Mouse (Mus musculus) intestine, postnatal 0 days (tissue): ENCODE measurements around the gene Mybl2. TPM values are rescaled to one million over a fixed set of nuclear protein-coding genes. Genes with fewer than 3 reads are reported as not detected.
A peak's percentile ranks its signal among the peaks of the same experiment; 100 is the strongest.

Experiments
- ATAC-seq: fragments of 200-750 bp; cut with Nextera tagmentation; 2 replicates; pipeline ENCODE4 v1.8.0; 2017; ENCODE audit warnings: mild to moderate bottlenecking, moderate TSS enrichment, moderate library complexity
- H3K27ac ChIP-seq: fragments of 300-500 bp; sonication (generic); 2 replicates; pipeline ENCODE4 v1.5.1; 2014; ENCODE audit warnings: mild to moderate bottlenecking, low read depth, low read length, moderate library complexity
- H3K27me3 ChIP-seq: fragments of 300-500 bp; sonication (generic); replicated peaks from 2 replicates; pipeline ENCODE4 v1.6.1; 2014; ENCODE audit warnings: low read length, mixed read lengths; ENCODE audit not compliant: control insufficient read depth, insufficient read depth
- H3K36me3 ChIP-seq: fragments of 300-500 bp; sonication (generic); 2 replicates; pipeline ENCODE4 v1.6.1; 2014; ENCODE audit warnings: mild to moderate bottlenecking, moderate library complexity; ENCODE audit not compliant: control insufficient read depth, insufficient read depth
- H3K4me1 ChIP-seq: fragments of 300-500 bp; sonication (generic); replicated peaks from 2 replicates; pipeline ENCODE4 v1.6.1; 2014; ENCODE audit warnings: antibody characterized with exemption, low read length, mixed read lengths; ENCODE audit not compliant: control insufficient read depth, insufficient read depth
- H3K4me2 ChIP-seq: fragments of 300-500 bp; sonication (generic); replicated peaks from 2 replicates; pipeline ENCODE4 v1.6.1; 2014; ENCODE audit warnings: low read depth, mild to moderate bottlenecking, moderate library complexity
- H3K4me3 ChIP-seq: fragments of 300-500 bp; sonication (generic); 2 replicates; pipeline ENCODE4 v1.5.1; 2014; ENCODE audit warnings: low read depth, low read length
- H3K9ac ChIP-seq: fragments of 300-500 bp; sonication (generic); 2 replicates; pipeline ENCODE4 v1.6.1; 2014; ENCODE audit warnings: mild to moderate bottlenecking, low read depth, low read length
- H3K9me3 ChIP-seq: fragments of 300-500 bp; sonication (generic); 2 replicates; pipeline ENCODE4 v1.6.1; 2016; ENCODE audit warnings: mixed run types; ENCODE audit not compliant: control insufficient read depth
- CTCF ChIP-seq: sonication (generic); IDR thresholded peaks from 2 replicates; pipeline ENCODE4 v1.5.1; 2016; ENCODE audit warnings: low read depth, mild to moderate bottlenecking, control low read depth, antibody characterized with exemption, moderate library complexity
- WGBS: fragments of 180-500 bp; shearing (Covaris S2); extraction: QIAGEN DNeasy Blood & Tissue Kit; methylation state at CpG from one replicate; pipeline ENCODE4 v1.1.7; 2014; 5-methylcytosine and 5-hydroxymethylcytosine counted together
- polyA plus RNA-seq: library from polyadenylated mRNA; unstranded; fragments of >200 nt; fragmentation: Nextera tagmentation; extraction: Ambion mirVana; gene quantifications from 2 replicates; pipeline ENCODE4 v1.2.1, GENCODE M21; 2015

Mybl2 gene
- polyA plus RNA-seq, 1 experiment from 2014 or later, result 5.1 TPM

DNA sequence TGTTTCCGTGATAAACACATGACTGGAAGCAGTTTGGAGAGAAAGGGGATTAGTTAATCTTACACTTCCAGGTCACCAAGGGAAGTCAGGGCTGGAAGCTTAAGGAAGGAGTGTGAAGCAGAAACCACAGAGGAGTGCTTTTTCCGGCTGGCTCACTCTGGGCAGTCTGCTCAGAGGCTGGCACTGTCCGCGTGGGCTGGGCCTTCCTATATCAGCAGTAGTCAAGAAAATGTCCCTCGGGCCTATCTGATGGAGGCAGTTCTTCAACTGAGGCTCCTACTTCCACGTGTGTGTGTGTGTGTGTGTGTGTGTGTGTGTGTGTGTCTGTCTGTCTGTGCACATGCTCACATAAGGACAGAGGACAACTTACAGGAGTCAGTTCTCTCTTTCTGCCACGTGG, 14.5 kb upstream of the Mybl2 start:
- H3K9me3 ChIP-seq, result no peaks in the 10 kb centered on the region
- H3K4me1 ChIP-seq, result no peaks in the 10 kb centered on the region
- H3K4me3 ChIP-seq, result no peak overlapping the region
- no peaks in the 10 kb centered on the region for H3K27me3 ChIP-seq
- WGBS, result 87% methylated on average over 7 of the region's 7 CpGs
- H3K36me3 ChIP-seq, result peaks cover 79% of the 10 kb centered on the region
- no peak for ATAC-seq
- TF ChIP-seq CTCF, result no peak
- H3K9ac ChIP-seq, result no peak overlapping the region
- H3K27ac ChIP-seq, result no peak overlapping the region
- no peak overlapping the region for H3K4me2 ChIP-seq

DNA sequence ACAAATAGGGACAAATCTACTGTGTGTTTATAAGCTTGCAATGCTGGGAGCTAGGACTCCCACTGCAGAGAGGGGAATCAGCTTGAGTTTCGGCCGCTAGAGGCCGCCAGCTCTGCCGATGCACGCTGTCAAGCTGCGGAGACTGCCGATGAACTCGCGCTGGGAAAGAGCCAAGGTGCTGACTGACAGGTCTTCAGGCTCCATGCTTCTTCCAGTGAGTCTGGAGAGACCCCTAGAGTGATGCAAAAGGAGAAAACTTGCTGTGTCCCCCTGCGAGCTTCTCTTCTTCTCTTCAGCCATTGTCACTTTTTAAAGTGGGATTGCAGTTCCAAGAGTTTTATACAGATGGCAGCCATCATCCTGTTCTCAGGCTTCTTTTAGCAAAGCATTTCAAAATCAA, 6.4 kb upstream of the Mybl2 start:
- peak; percentile 95 for TF ChIP-seq CTCF
- H3K9me3 ChIP-seq, result no peaks in the 10 kb centered on the region
- H3K9ac ChIP-seq, result no peak overlapping the region
- WGBS, result 1% methylated on average over 10 of the region's 10 CpGs
- H3K36me3 ChIP-seq, result peaks cover 34% of the 10 kb centered on the region
- H3K27ac ChIP-seq, result no peak overlapping the region
- H3K4me1 ChIP-seq, result no peaks in the 10 kb centered on the region
- no peak overlapping the region for H3K4me3 ChIP-seq
- no peaks in the 10 kb centered on the region for H3K27me3 ChIP-seq
- peak overlapping the region; percentile 57 for H3K4me2 ChIP-seq
- ATAC-seq, result peak; percentile 42; the same call in 1 of the 2 replicates

DNA sequence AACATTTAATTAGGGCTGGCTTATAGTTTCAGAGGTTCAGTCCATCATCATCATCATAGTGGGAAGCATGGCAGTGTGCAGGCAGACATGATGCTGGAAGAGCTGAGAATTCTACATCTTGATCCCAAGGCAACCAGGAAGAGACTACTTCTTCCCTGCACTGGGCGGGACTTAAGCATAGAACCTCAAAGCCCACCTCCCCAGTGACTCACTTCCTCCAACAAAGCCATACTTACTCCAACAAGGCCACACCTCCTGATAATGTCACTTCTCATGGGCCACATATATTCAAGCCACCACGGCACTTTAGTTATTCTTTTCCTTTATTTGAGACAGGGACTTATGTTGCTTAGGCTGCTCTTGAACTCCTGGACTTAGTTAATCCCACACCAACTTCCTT, 5.4 kb upstream of the Mybl2 start:
- no peak overlapping the region for H3K4me2 ChIP-seq
- H3K9me3 ChIP-seq, result no peaks in the 10 kb centered on the region
- peaks cover 26% of the 10 kb centered on the region for H3K36me3 ChIP-seq
- no peak overlapping the region for H3K27ac ChIP-seq
- no peak overlapping the region for H3K9ac ChIP-seq
- ATAC-seq, result no peak
- no peak overlapping the region for H3K4me3 ChIP-seq
- no peaks in the 10 kb centered on the region for H3K4me1 ChIP-seq
- H3K27me3 ChIP-seq, result no peaks in the 10 kb centered on the region
- WGBS, result 94% methylated on average over 2 of the region's 2 CpGs
- TF ChIP-seq CTCF, result no peak

DNA sequence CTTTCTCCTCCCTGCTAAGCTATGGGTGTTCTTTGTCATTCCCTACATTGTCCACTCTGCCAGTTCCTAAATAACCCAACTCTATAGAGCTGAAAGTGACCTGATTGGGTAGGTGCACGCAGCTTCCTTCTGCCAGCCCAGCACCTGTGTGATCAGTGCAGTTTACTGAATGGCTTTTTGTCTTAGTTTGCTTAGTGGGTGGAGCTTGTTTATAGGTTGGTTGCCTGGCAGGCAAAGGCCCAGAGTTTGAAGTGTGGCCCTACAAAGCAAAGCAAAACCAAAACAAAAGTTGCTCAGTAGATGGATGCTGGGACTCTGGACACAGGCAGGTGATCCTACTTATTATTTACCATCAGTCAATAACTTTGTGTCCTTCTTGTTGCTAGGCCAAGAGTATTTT, 2.8 kb upstream of the Mybl2 start:
- no peak overlapping the region for H3K27ac ChIP-seq
- TF ChIP-seq CTCF, result no peak
- no peaks in the 10 kb centered on the region for H3K4me1 ChIP-seq
- ATAC-seq, result peak; percentile 25; the same call in 1 of the 2 replicates
- no peak overlapping the region for H3K4me2 ChIP-seq
- H3K27me3 ChIP-seq, result no peaks in the 10 kb centered on the region
- no peaks in the 10 kb centered on the region for H3K9me3 ChIP-seq
- H3K9ac ChIP-seq, result no peak overlapping the region
- H3K36me3 ChIP-seq, result peaks cover 5% of the 10 kb centered on the region
- no peak overlapping the region for H3K4me3 ChIP-seq
- 30% methylated on average over 1 of the region's 1 CpGs for WGBS

DNA sequence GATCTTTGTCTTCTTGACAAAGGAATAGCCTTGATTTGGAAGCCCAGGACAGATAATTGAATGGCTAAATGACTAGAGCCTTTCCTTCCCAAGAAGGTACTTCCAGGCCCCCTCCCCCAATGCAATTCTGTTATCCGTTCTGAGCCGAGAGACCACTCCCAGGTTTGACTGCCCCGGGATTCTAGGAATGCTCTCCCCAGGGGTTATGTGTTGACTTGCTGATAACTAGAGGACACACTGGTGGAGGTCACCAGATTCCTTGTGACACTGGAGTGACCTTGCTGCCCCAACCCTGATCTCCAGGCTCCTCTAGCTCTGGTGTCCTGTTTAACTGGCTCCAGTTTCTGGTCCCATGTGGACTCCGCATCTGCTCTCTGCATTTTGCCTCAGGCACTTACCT, 2.4 kb upstream of the Mybl2 start:
- Histone ChIP-seq H3K4me2 (no peak overlapping the region), H3K27ac (no peak overlapping the region), H3K9ac (no peak overlapping the region), H3K4me1 (no peaks in the 10 kb centered on the region), H3K27me3 (no peaks in the 10 kb centered on the region), H3K9me3 (no peaks in the 10 kb centered on the region), H3K36me3 (peaks cover 1% of the 10 kb centered on the region; the same call in 1 of the 2 replicates), H3K4me3 (no peak overlapping the region)
- WGBS, result 47% methylated on average over 4 of the region's 4 CpGs
- no peak for TF ChIP-seq CTCF
- ATAC-seq, result no peak

DNA sequence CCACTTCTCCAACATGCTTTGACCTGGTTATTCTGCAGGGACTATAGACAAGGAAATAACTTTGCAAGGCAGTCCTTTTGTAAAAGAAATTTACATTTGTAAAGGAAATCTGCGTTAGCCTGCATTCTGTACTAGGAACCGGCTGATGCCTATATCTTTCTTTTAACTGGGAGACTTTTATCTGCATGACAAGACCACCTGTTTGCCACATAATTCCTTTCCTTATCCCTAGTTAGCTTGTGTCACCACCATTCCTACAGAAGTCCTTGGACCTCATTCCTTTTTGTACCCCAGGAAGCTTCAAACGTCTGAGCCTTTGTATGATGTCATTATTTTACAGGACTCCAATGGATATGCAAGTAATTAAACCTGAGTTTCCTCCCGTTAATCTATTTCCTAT, 1.7 kb upstream of the Mybl2 start:
- no peaks in the 10 kb centered on the region for H3K36me3 ChIP-seq
- WGBS, result 77% methylated on average over 4 of the region's 4 CpGs
- no peaks in the 10 kb centered on the region for H3K9me3 ChIP-seq
- H3K9ac ChIP-seq, result no peak overlapping the region
- no peak for TF ChIP-seq CTCF
- H3K27ac ChIP-seq, result no peak overlapping the region
- no peak for ATAC-seq
- no peaks in the 10 kb centered on the region for H3K27me3 ChIP-seq
- H3K4me3 ChIP-seq, result no peak overlapping the region
- H3K4me1 ChIP-seq, result no peaks in the 10 kb centered on the region
- no peak overlapping the region for H3K4me2 ChIP-seq
